In genomic region chr7:139441761-139442211, GRCm38 (mm10) we compare ENCODE assay signal across 8 mouse cellular contexts. TPM values are rescaled to one million over a fixed set of nuclear protein-coding genes. Genes with fewer than 3 reads are reported as not detected.
A peak's percentile ranks its signal among the peaks of the same experiment; 100 is the strongest.
DNase-seq lines count a peak whose midpoint lies in the region.

No protein-coding gene starts in this region.

- no peaks in the 10 kb centered on the region for H3K27me3 ChIP-seq in heart, embryonic 10.5 days (ENCODE audit: insufficient read depth, poor library complexity, severe bottlenecking)

- no peaks in the 10 kb centered on the region for H3K9me3 ChIP-seq in heart, embryonic 10.5 days

- peaks cover 77% of the 10 kb centered on the region for H3K4me1 ChIP-seq in heart, embryonic 10.5 days

- DNase-seq in gastrocnemius, postnatal 25 days: peak; percentile 14
- no peak for DNase-seq in gastrocnemius, postnatal 10 days
- peak; percentile 42 for DNase-seq in adrenal gland, postnatal 25 days
- DNase-seq in heart, embryonic 10.5 days (ENCODE audit: low spot score): no peak
- DNase-seq in kidney, postnatal 4 days: peak; percentile 52 to 56
- DNase-seq in right cerebral cortex, adult 18-20 months: no peak
- DNase-seq in spleen, adult 12 weeks (ENCODE audit: low spot score): no peak
- no peak for DNase-seq in retina, postnatal 1 day

- H3K27ac ChIP-seq in heart, embryonic 10.5 days: peak overlapping the region; percentile 30; the same call in 1 of the 2 replicates

- H3K36me3 ChIP-seq in heart, embryonic 10.5 days: no peaks in the 10 kb centered on the region

- H3K4me3 ChIP-seq in heart, embryonic 10.5 days: no peak overlapping the region

- 61% methylated on average over 10 of the region's 10 CpGs for WGBS in heart, embryonic 10.5 days

RNA-seq across cellular contexts. Expression of gene Inpp5a, which starts 52.9 kb away (rescaled TPM):
- 10 to 100 TPM; 59.6 to 69.6 TPM for total RNA-seq in gastrocnemius, postnatal 25 days (2021)
- 10 to 100 TPM; 52.5 to 53.3 TPM for total RNA-seq in gastrocnemius, postnatal 10 days (2021)
- total RNA-seq in adrenal gland, postnatal 25 days (2021): 67.4 and 93.7 TPM in 2 replicates
- polyA plus RNA-seq in heart, embryonic 10.5 days (2016; fragmentation: Nextera tagmentation; extraction: Ambion mirVana): 46.9 and 60.9 TPM in 2 replicates

Comparison
In these comparisons a context has a peak if more than half of its experiments do, and no peak if none do; other contexts are left out.
1. DNase-seq: peak in gastrocnemius, postnatal 25 days (single experiment), adrenal gland, postnatal 25 days (single experiment) and kidney, postnatal 4 days (2 of 2); none in gastrocnemius, postnatal 10 days (single experiment), heart, embryonic 10.5 days (single experiment), right cerebral cortex, adult 18-20 months (single experiment), spleen, adult 12 weeks (single experiment) and retina, postnatal 1 day (single experiment).